Mouse (Mus musculus) left cerebral cortex, adult 11 months (tissue): Measurements from ENCODE around the gene Slc22a28.
"Not testable (repeated sequence)": the region's sequence is repeated elsewhere in the genome, so short reads cannot be mapped to it uniquely, and the experiment has no call there.

Experiments used
- DNase-seq: peaks from one replicate; pipeline ENCODE4 v3.0.0; 2022; ENCODE audit warnings: low spot score

Slc22a28 gene

GRCm38 (mm10) chr19:8131881-8132280 is at the start of gene Slc22a28:
TSS of gene Slc22a28 (minus strand) at chr19:8131982.
- DNase-seq = not testable (repeated sequence)

DNA sequence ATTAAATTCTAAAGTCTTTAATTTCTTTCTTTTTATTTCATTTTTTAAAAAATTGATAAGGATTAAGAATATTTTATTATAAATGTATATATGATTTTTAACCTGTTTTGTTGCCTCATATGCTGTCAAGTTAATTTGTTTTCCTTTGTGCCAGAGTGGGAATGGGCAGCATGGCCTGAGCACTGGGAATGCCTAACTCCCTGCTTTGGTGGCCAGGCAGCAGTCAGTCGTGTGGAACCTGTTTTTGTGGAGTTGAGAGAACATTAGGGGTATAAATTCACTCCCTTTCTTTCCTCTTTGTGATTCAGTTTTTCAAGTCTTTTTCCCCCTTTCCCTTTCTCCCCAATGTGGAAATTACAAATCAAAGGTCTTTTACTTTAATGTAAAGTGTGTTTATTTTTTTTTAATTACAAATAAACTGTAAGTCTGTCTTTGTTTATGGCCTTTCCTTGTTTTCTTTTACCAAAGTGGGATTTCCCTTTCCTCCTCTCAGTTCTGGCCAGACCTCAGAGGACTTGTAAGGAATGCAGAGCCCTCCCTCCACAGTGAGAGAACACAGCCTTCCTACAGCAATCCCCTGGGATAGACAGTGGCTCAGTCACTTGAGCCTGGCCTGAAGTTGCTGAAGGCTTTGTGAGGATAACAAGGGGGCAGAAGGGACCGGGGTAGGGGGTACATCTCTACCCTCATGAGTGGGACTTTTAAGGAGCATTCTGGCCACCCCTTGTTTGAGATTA is 17.2 kb upstream of the Slc22a28 start:
- DNase-seq = no peak

GRCm38 (mm10) chr19:8142716-8143115 is 10.9 kb upstream of the Slc22a28 start:
- DNase-seq = not testable (repeated sequence)

GRCm38 (mm10) chr19:8134127-8134841 is 2.5 kb upstream of the Slc22a28 start:
- DNase-seq = not testable (repeated sequence)

DNA sequence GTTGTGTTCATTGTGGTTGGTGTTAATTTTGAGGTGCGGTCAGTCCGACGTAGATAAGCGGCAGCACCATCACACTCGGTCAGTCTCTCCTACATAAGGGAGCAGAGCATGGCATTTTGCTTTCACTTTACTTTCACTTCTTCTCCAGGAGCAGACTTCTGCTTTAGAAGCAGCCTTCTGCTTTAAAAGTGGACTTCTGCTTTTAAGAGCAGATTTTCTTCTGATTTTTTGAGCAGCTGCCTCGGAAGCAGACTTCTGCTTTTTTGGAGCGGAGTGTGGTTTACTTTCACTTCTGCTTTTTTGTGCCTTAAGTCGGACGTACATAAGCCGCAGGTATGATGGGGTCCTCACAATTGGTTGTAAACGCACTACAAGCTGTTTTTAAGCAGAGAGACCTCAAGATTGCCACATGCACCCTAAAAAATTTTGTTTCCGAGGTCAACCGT is 111.9 kb downstream of the Slc22a28 start:
- no peak for DNase-seq

- DNase-seq = not testable (repeated sequence)
These were observed 112.4 kb downstream of the Slc22a28 start for GRCm38 (mm10) chr19:8019329-8019851.

- not testable (repeated sequence) for DNase-seq
These were observed 113.2 kb downstream of the Slc22a28 start for GRCm38 (mm10) chr19:8018535-8018934.
